Mouse (Mus musculus): ENCODE data around the gene Ptpn5.

Gene Ptpn5

GRCm38 (mm10) chr7:47133331-47133730 is at the start of gene Ptpn5:
TSS of gene Ptpn5 (minus strand) at chr7:47133684.
- DNase-seq (ENCODE audit: low spot score), result no peak

GRCm38 (mm10) chr7:47170814-47171213 is 37.3 kb upstream of the Ptpn5 start:
- no peak for DNase-seq (ENCODE audit: low spot score)

- no peak for DNase-seq (ENCODE audit: low spot score)
These were observed 31.5 kb upstream of the Ptpn5 start for GRCm38 (mm10) chr7:47165028-47165427.

GRCm38 (mm10) chr7:47163203-47163602 is 29.7 kb upstream of the Ptpn5 start:
- DNase-seq (ENCODE audit: low spot score), result peak; percentile 33

- DNase-seq (ENCODE audit: low spot score), result no peak
These were observed 25.0 kb upstream of the Ptpn5 start for GRCm38 (mm10) chr7:47158451-47158850.

- DNase-seq (ENCODE audit: low spot score), result no peak
These were observed 24.3 kb upstream of the Ptpn5 start for GRCm38 (mm10) chr7:47157743-47158142.

GRCm38 (mm10) chr7:47155849-47156248 is 22.4 kb upstream of the Ptpn5 start:
- DNase-seq (ENCODE audit: low spot score), result no peak

GRCm38 (mm10) chr7:47155396-47155795 is 21.9 kb upstream of the Ptpn5 start:
- DNase-seq (ENCODE audit: low spot score), result no peak

- DNase-seq (ENCODE audit: low spot score), result no peak
These were observed 17.1 kb upstream of the Ptpn5 start for GRCm38 (mm10) chr7:47150420-47151061.

GRCm38 (mm10) chr7:47148298-47148697 is 14.8 kb upstream of the Ptpn5 start:
- DNase-seq (ENCODE audit: low spot score), result no peak

GRCm38 (mm10) chr7:47146034-47146812 is 12.7 kb upstream of the Ptpn5 start:
- DNase-seq (ENCODE audit: low spot score), result peak; percentile 30

- no peak for DNase-seq (ENCODE audit: low spot score)
These were observed 10.8 kb upstream of the Ptpn5 start for GRCm38 (mm10) chr7:47144299-47144698.

GRCm38 (mm10) chr7:47139823-47140325 is 6.4 kb upstream of the Ptpn5 start:
- DNase-seq (ENCODE audit: low spot score), result no peak

- no peak for DNase-seq (ENCODE audit: low spot score)
These were observed 1.1 kb upstream of the Ptpn5 start for GRCm38 (mm10) chr7:47134570-47134969.

GRCm38 (mm10) chr7:47132931-47133260 is 588 bp downstream of the Ptpn5 start:
- no peak for DNase-seq (ENCODE audit: low spot score)

- peak; percentile 34 for DNase-seq (ENCODE audit: low spot score)
These were observed 1.1 kb downstream of the Ptpn5 start for GRCm38 (mm10) chr7:47132180-47132930.

GRCm38 (mm10) chr7:47131840-47132179 is 1.7 kb downstream of the Ptpn5 start:
- no peak for DNase-seq (ENCODE audit: low spot score)

GRCm38 (mm10) chr7:47131258-47131657 is 2.2 kb downstream of the Ptpn5 start:
- DNase-seq (ENCODE audit: low spot score), result no peak

- DNase-seq (ENCODE audit: low spot score), result no peak
These were observed 11.5 kb downstream of the Ptpn5 start for GRCm38 (mm10) chr7:47122026-47122425.

GRCm38 (mm10) chr7:47116666-47117065 is 16.8 kb downstream of the Ptpn5 start:
- no peak for DNase-seq (ENCODE audit: low spot score)

- no peak for DNase-seq (ENCODE audit: low spot score)
These were observed 18.0 kb downstream of the Ptpn5 start for GRCm38 (mm10) chr7:47115491-47115890.

- DNase-seq (ENCODE audit: low spot score), result no peak
These were observed 20.1 kb downstream of the Ptpn5 start for GRCm38 (mm10) chr7:47113383-47113782.

- DNase-seq (ENCODE audit: low spot score), result no peak
These were observed 21.4 kb downstream of the Ptpn5 start for GRCm38 (mm10) chr7:47112036-47112435.

All from ovary, postnatal 36 days (tissue).